Mouse (Mus musculus): ENCODE measurements around the gene Pdia5. TPM values are rescaled to one million over a fixed set of nuclear protein-coding genes. Genes with fewer than 3 reads are reported as not detected.

Pdia5 gene
- polyA plus RNA-seq, 1 experiment: 18.0 TPM

DNA sequence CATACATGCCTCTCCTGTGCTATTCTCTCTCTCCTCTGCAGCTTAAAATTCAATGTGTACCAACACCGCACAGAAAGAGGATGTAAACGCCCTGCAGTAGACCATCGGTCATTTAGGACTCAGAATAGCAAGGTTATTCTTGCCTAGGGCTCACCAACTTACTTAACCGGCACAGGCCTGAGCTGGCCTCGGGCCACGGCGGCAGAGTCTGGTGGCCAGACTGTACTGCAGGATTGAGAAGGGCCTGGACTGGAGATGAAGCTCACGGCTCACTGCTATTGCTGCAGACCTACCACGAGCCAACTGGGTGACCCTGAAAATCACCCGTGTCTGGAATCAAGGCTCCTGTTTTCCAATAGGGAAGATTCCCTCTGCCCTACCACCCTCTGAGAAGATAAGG is 27.0 kb downstream of the Pdia5 start:
- Histone ChIP-seq H3K27me3 (ENCODE audit: control insufficient read depth, insufficient read depth, insufficient read length) (no peaks in the 10 kb centered on the region), H3ac (ENCODE audit: control insufficient read depth, insufficient read length, low read depth) (no peak overlapping the region), H3K79me2 (ENCODE audit: control insufficient read depth, insufficient read depth) (no peaks in the 10 kb centered on the region), H3K4me3 (ENCODE audit: insufficient read depth, poor library complexity, severe bottlenecking) (no peak overlapping the region), H3K36me3 (ENCODE audit: control insufficient read depth, insufficient read depth) (no peaks in the 10 kb centered on the region), H3K79me3 (ENCODE audit: low read depth) (no peaks in the 10 kb centered on the region)
- no peak for TF ChIP-seq MYOG (IDR thresholded peaks at IDR 0.05; ENCODE audit: control insufficient read depth, extremely low read depth, insufficient read length)
- TF ChIP-seq MAX (IDR thresholded peaks at IDR 0.05): no peak
- no peak for TF ChIP-seq CTCF (IDR thresholded peaks at IDR 0.05; ENCODE audit: control insufficient read depth, insufficient read depth, insufficient read length)
- no peak for TF ChIP-seq FOSL1 (IDR thresholded peaks at IDR 0.05; ENCODE audit: insufficient read depth, low read length, poor library complexity, severe bottlenecking)

DNA sequence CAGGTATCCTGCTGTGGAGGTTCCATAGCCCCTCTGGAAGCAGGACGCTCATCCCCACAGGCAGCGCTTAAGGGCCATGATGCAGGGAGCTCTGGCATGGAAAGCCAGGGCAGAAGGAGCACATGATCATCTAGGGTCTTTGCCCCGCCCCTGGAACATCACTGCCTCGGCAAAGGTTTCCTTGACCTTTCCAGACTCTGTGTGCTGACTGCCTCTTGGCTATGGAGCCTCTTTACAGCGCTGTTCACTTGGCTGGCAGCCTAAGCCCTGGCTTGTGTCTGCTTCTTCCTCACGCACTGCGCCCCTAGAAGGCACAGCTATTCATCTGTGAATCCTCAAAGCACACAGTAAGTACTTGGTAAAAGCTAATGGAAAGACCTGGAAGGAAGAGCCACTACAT is 27.7 kb downstream of the Pdia5 start:
- Histone ChIP-seq H3ac (ENCODE audit: control insufficient read depth, insufficient read length, low read depth) (no peak overlapping the region), H3K4me3 (ENCODE audit: insufficient read depth, poor library complexity, severe bottlenecking) (no peak overlapping the region), H3K79me2 (ENCODE audit: control insufficient read depth, insufficient read depth) (no peaks in the 10 kb centered on the region), H3K27me3 (ENCODE audit: control insufficient read depth, insufficient read depth, insufficient read length) (no peaks in the 10 kb centered on the region), H3K36me3 (ENCODE audit: control insufficient read depth, insufficient read depth) (no peaks in the 10 kb centered on the region), H3K79me3 (ENCODE audit: low read depth) (no peaks in the 10 kb centered on the region)
- no peak for TF ChIP-seq USF1 (IDR thresholded peaks at IDR 0.05; ENCODE audit: low read depth)
- TF ChIP-seq MAX (IDR thresholded peaks at IDR 0.05): no peak
- TF ChIP-seq MYOG (IDR thresholded peaks at IDR 0.05; ENCODE audit: control insufficient read depth, extremely low read depth, insufficient read length): no peak
- no peak for TF ChIP-seq FOSL1 (IDR thresholded peaks at IDR 0.05; ENCODE audit: insufficient read depth, low read length, poor library complexity, severe bottlenecking)
- TF ChIP-seq CTCF (IDR thresholded peaks at IDR 0.05; ENCODE audit: control insufficient read depth, insufficient read depth, insufficient read length): no peak
- no peak for TF ChIP-seq MYOD1 (IDR thresholded peaks at IDR 0.05; ENCODE audit: control insufficient read depth, insufficient read length, low read depth)
- TF ChIP-seq CEBPB (IDR thresholded peaks at IDR 0.05; ENCODE audit: low read depth): no peak

DNA sequence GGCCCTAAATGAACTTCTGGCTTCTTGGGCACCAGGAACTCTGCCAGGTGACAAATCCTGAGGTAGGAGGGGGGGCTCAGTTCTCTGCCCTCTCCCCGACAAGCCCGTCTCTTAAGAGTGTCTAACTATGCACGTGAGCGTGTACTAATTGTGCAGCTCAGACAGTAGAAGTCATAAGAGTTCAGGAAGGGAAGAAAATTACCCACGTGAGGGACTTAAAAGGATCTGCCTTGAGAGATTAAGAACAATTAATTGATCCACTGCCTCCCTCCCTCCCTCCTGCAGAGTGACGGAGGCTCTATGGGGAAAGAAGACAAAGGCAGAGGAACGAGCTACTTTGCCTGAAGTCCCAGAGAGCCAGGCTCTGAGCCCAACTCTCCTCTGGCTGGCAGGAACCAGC is 31.1 kb downstream of the Pdia5 start:
- Histone ChIP-seq H3ac (ENCODE audit: control insufficient read depth, insufficient read length, low read depth) (no peak overlapping the region), H3K27me3 (ENCODE audit: control insufficient read depth, insufficient read depth, insufficient read length) (no peaks in the 10 kb centered on the region), H3K36me3 (ENCODE audit: control insufficient read depth, insufficient read depth) (peaks cover 6% of the 10 kb centered on the region), H3K79me2 (ENCODE audit: control insufficient read depth, insufficient read depth) (no peaks in the 10 kb centered on the region), H3K4me3 (ENCODE audit: insufficient read depth, poor library complexity, severe bottlenecking) (no peak overlapping the region), H3K79me3 (ENCODE audit: low read depth) (no peaks in the 10 kb centered on the region)
- TF ChIP-seq FOSL1 (IDR thresholded peaks at IDR 0.05; ENCODE audit: insufficient read depth, low read length, poor library complexity, severe bottlenecking) (no peak), CTCF (IDR thresholded peaks at IDR 0.05; ENCODE audit: control insufficient read depth, insufficient read depth, insufficient read length) (no peak), MYOG (IDR thresholded peaks at IDR 0.05; ENCODE audit: control insufficient read depth, extremely low read depth, insufficient read length) (no peak), MAX (IDR thresholded peaks at IDR 0.05) (no peak), CEBPB (IDR thresholded peaks at IDR 0.05; ENCODE audit: low read depth) (no peak), USF1 (IDR thresholded peaks at IDR 0.05; ENCODE audit: low read depth) (no peak)

DNA sequence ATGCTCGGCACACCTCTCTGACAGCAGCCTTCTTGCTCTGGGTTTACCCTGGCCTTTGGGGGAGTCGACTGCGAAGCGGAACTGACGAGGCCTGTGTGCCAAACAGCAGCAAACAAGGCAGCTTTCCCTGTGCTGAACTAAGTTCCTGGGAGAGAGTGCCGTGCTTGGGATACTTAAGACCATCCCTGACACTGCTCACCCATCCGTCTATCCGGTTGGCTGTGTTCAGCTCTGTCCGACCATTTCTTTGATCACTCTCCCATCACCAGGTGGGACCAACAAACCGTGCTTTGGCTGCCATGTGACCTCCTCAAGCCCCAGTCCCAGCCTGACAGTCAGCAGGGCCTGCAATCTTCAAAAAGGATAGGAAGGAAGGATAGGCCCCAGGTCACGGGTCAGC is 32.4 kb downstream of the Pdia5 start:
- TF ChIP-seq CTCF (IDR thresholded peaks at IDR 0.05; ENCODE audit: control insufficient read depth, insufficient read depth, insufficient read length) (no peak), MYOG (IDR thresholded peaks at IDR 0.05; ENCODE audit: control insufficient read depth, extremely low read depth, insufficient read length) (no peak), CEBPB (IDR thresholded peaks at IDR 0.05; ENCODE audit: low read depth) (no peak), MAX (IDR thresholded peaks at IDR 0.05) (no peak), MYOD1 (IDR thresholded peaks at IDR 0.05; ENCODE audit: control insufficient read depth, insufficient read length, low read depth) (no peak), FOSL1 (IDR thresholded peaks at IDR 0.05; ENCODE audit: insufficient read depth, low read length, poor library complexity, severe bottlenecking) (no peak)
- no peaks in the 10 kb centered on the region for H3K79me3 ChIP-seq (ENCODE audit: low read depth)
- H3K36me3 ChIP-seq (ENCODE audit: control insufficient read depth, insufficient read depth): peaks cover 12% of the 10 kb centered on the region
- no peaks in the 10 kb centered on the region for H3K79me2 ChIP-seq (ENCODE audit: control insufficient read depth, insufficient read depth)
- H3K27me3 ChIP-seq (ENCODE audit: control insufficient read depth, insufficient read depth, insufficient read length): no peaks in the 10 kb centered on the region
- H3K4me3 ChIP-seq (ENCODE audit: insufficient read depth, poor library complexity, severe bottlenecking): no peak overlapping the region
- H3ac ChIP-seq (ENCODE audit: control insufficient read depth, insufficient read length, low read depth): no peak overlapping the region

DNA sequence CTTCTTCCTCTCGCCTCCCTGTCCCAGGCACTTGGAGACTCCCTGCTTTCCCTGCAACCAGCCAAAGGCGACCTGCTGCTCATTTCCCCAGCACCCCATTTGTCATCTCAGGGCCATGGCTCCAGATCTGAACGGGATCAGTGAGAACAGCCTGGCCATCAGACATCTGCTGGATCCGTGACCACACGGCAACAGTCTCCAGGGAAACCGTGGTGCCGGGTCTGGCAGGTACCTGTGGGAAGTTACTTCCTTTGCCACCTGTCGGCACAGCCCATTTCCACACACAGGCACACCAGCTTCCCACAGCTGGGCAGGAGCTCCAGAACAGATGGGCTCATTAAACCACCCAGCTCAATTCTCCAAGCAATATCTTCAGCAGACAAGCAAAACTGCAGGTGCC is 33.2 kb downstream of the Pdia5 start:
- Histone ChIP-seq H3K4me3 (ENCODE audit: insufficient read depth, poor library complexity, severe bottlenecking) (no peak overlapping the region), H3ac (ENCODE audit: control insufficient read depth, insufficient read length, low read depth) (no peak overlapping the region), H3K27me3 (ENCODE audit: control insufficient read depth, insufficient read depth, insufficient read length) (no peaks in the 10 kb centered on the region), H3K79me2 (ENCODE audit: control insufficient read depth, insufficient read depth) (no peaks in the 10 kb centered on the region), H3K79me3 (ENCODE audit: low read depth) (no peaks in the 10 kb centered on the region), H3K36me3 (ENCODE audit: control insufficient read depth, insufficient read depth) (peaks cover 12% of the 10 kb centered on the region)
- TF ChIP-seq CTCF (IDR thresholded peaks at IDR 0.05; ENCODE audit: control insufficient read depth, insufficient read depth, insufficient read length) (no peak), USF1 (IDR thresholded peaks at IDR 0.05; ENCODE audit: low read depth) (no peak), CEBPB (IDR thresholded peaks at IDR 0.05; ENCODE audit: low read depth) (no peak), FOSL1 (IDR thresholded peaks at IDR 0.05; ENCODE audit: insufficient read depth, low read length, poor library complexity, severe bottlenecking) (no peak), MYOD1 (IDR thresholded peaks at IDR 0.05; ENCODE audit: control insufficient read depth, insufficient read length, low read depth) (no peak), MAX (IDR thresholded peaks at IDR 0.05) (no peak), MYOG (IDR thresholded peaks at IDR 0.05; ENCODE audit: control insufficient read depth, extremely low read depth, insufficient read length) (no peak)

DNA sequence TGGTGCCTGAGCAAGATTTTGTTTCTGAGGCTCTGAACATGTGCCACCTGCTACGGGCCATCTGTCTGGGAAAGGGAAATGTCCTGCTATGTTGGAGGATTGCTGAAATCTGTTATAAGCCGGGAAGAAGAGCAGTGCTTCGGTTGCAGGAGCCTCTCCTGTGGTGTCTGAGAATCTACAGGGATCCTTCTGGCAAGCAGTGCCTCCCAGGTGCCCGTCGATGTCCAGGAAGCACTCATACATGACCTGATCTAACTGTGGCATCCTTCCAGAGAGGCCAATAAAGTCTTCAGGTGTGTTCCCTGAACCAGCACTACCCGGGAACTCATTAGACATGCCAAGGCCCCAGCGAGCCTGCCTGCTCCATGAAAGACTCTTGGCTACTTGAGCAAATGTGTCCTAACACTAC is 33.7 kb downstream of the Pdia5 start:
- Histone ChIP-seq H3K27me3 (ENCODE audit: control insufficient read depth, insufficient read depth, insufficient read length) (no peaks in the 10 kb centered on the region), H3K79me3 (ENCODE audit: low read depth) (no peaks in the 10 kb centered on the region), H3ac (ENCODE audit: control insufficient read depth, insufficient read length, low read depth) (no peak overlapping the region), H3K36me3 (ENCODE audit: control insufficient read depth, insufficient read depth) (peaks cover 12% of the 10 kb centered on the region), H3K4me3 (ENCODE audit: insufficient read depth, poor library complexity, severe bottlenecking) (no peak overlapping the region), H3K79me2 (ENCODE audit: control insufficient read depth, insufficient read depth) (no peaks in the 10 kb centered on the region)
- TF ChIP-seq FOSL1 (IDR thresholded peaks at IDR 0.05; ENCODE audit: insufficient read depth, low read length, poor library complexity, severe bottlenecking) (no peak), MAX (IDR thresholded peaks at IDR 0.05) (no peak), CTCF (IDR thresholded peaks at IDR 0.05; ENCODE audit: control insufficient read depth, insufficient read depth, insufficient read length) (no peak)

All from C2C12 (cell line).